In genomic region chr12:76582841-76583240, GRCm38 (mm10) we compare ENCODE assay signal across 8 mouse cellular contexts. TPM values are rescaled to one million over a fixed set of nuclear protein-coding genes. Genes with fewer than 3 reads are reported as not detected.
DNase-seq lines count a peak whose midpoint lies in the region; ATAC-seq and TF ChIP-seq lines count a peak whose summit lies in the region.

No protein-coding gene starts in this region.

- no peak for TF ChIP-seq EP300 in heart, adult 2 months (IDR thresholded peaks at IDR 0.05; ENCODE audit: insufficient read depth, low read depth, low read length)

- H3K4me1 ChIP-seq in heart, adult 2 months (ENCODE audit: control insufficient read depth, insufficient read depth, low read length), result peaks cover 5% of the 10 kb centered on the region
- H3K4me1 ChIP-seq in hindbrain, embryonic 16.5 days (ENCODE audit: control insufficient read depth, insufficient read depth, low read depth, low read length), result no peaks in the 10 kb centered on the region; the same call in 1 of the 2 replicates

- H3K9me3 ChIP-seq in hindbrain, embryonic 16.5 days (ENCODE audit: control insufficient read depth, low read length), result no peaks in the 10 kb centered on the region

- TF ChIP-seq CTCF in heart, adult 2 months (IDR thresholded peaks at IDR 0.05), result no peak

- H3K27ac ChIP-seq in heart, adult 2 months, result no peak overlapping the region
- H3K27ac ChIP-seq in hindbrain, embryonic 16.5 days (ENCODE audit: low read depth, low read length), result no peak overlapping the region

- intact Hi-C loops in heart, adult 2 months (cut with DNase I), result no loop called here
- intact Hi-C loops in heart, postnatal 25 days (cut with DNase I), result no loop called here

- 25% methylated on average over 6 of the region's 6 CpGs for WGBS in heart, adult 2 months
- WGBS in hindbrain, embryonic 16.5 days, result 25% methylated on average over 6 of the region's 6 CpGs

- H3K79me2 ChIP-seq in heart, adult 2 months (replicated peaks; ENCODE audit: control insufficient read depth, insufficient read depth, low read length), result no peaks in the 10 kb centered on the region

- no peaks in the 10 kb centered on the region for H3K36me3 ChIP-seq in heart, adult 2 months (ENCODE audit: control insufficient read depth, insufficient read depth, low read length)
- no peaks in the 10 kb centered on the region for H3K36me3 ChIP-seq in hindbrain, embryonic 16.5 days (ENCODE audit: control insufficient read depth, insufficient read depth, low read length)

- peak in 1 of 2 experiments; percentile 53 for DNase-seq in heart, adult 2 months
- no peak for DNase-seq in heart, postnatal 25 days (ENCODE audit: low spot score)
- DNase-seq in NIH3T3 (ENCODE audit: low read depth), result peak; percentile 68

- ATAC-seq in common myeloid progenitor, adult 5-6 weeks (replicated peaks; ENCODE audit: low read depth, poor library complexity, severe bottlenecking), result peak; percentile 57
- peak; percentile 87 for ATAC-seq in hindbrain, embryonic 16.5 days
- ATAC-seq in megakaryocyte, adult 5-6 weeks (ENCODE audit: poor library complexity, severe bottlenecking), result peak; percentile 41
- ATAC-seq in activated CD4-positive, CD25-positive, alpha-beta regulatory T cell, adult 4 months, result no peak
- no peak for ATAC-seq in erythroblast, adult 5-6 weeks (replicated peaks; ENCODE audit: low FRiP score, poor library complexity, severe bottlenecking)

- H3K4me2 ChIP-seq in hindbrain, embryonic 16.5 days (ENCODE audit: low read length), result no peak overlapping the region

- no peaks in the 10 kb centered on the region for H3K27me3 ChIP-seq in heart, adult 2 months (ENCODE audit: control insufficient read depth, insufficient read depth, low read length)
- H3K27me3 ChIP-seq in hindbrain, embryonic 16.5 days (replicated peaks; ENCODE audit: control insufficient read depth, insufficient read depth, low read length), result no peaks in the 10 kb centered on the region

- no peak for TF ChIP-seq POLR2A in heart, adult 2 months (IDR thresholded peaks at IDR 0.05; ENCODE audit: insufficient read depth, low read depth, low read length)

- H3K4me3 ChIP-seq in heart, adult 2 months, result no peak overlapping the region
- no peak overlapping the region for H3K4me3 ChIP-seq in hindbrain, embryonic 16.5 days (ENCODE audit: low read length)

- H3K9ac ChIP-seq in heart, adult 2 months (ENCODE audit: low read depth, low read length), result 0 out of 2 replicates have a peak overlapping the region, but pooled peaks have one; percentile 6
- no peak overlapping the region for H3K9ac ChIP-seq in hindbrain, embryonic 16.5 days (ENCODE audit: low read depth, low read length)

RNA-seq across cellular contexts. Expression of gene Plekhg3, which starts 52.1 kb away (rescaled TPM):
- total RNA-seq in heart, adult 2 months (2021), result 10 to 100 TPM; 11.6 to 13.6 TPM
- polyA plus RNA-seq in heart, adult 2 months (2012; rRNA removed), result 12.9 and 16.8 TPM in 2 replicates
- total RNA-seq in heart, postnatal 25 days (2021), result 10 to 100 TPM; 13.5 to 16.6 TPM
- total RNA-seq in common myeloid progenitor, adult 5-6 weeks (2017), result 5.2 and 7.4 TPM in 2 replicates
- 1.7 TPM in 2 replicates for polyA plus RNA-seq in hindbrain, embryonic 16.5 days (2015; fragmentation: Nextera tagmentation; extraction: Ambion mirVana)
- total RNA-seq in megakaryocyte, adult 5-6 weeks (2015), result 40.4 and 44.3 TPM in 2 replicates
- total RNA-seq in megakaryocyte, adult 5-6 weeks (2017), result 46.6 and 50.5 TPM in 2 replicates
- polyA plus RNA-seq in activated CD4-positive, CD25-positive, alpha-beta regulatory T cell, adult 4 months (2017; shearing (Covaris generic)), result 1 to 10 TPM; 2.5 to 3.7 TPM
- total RNA-seq in erythroblast, adult 5-6 weeks (2015; ENCODE audit: low replicate concordance), result 6.1 TPM in 2 replicates
- total RNA-seq in erythroblast, adult 5-6 weeks (2017; ENCODE audit: low replicate concordance), result 5.0 and 7.3 TPM in 2 replicates

Comparison
In these comparisons a context has a peak if more than half of its experiments do, and no peak if none do; other contexts are left out.
1. ATAC-seq: peak in common myeloid progenitor, adult 5-6 weeks (single experiment), hindbrain, embryonic 16.5 days (single experiment) and megakaryocyte, adult 5-6 weeks (single experiment); none in activated CD4-positive, CD25-positive, alpha-beta regulatory T cell, adult 4 months (single experiment) and erythroblast, adult 5-6 weeks (single experiment).